Mouse (Mus musculus): Measurements from ENCODE around the gene Nsf. TPM values are rescaled to one million over a fixed set of nuclear protein-coding genes. Genes with fewer than 3 reads are reported as not detected.

Gene Nsf
- polyA plus RNA-seq, 1 experiment from 2014 or later: 26.8 TPM

- WGBS: 23% methylated on average over 9 of the region's 9 CpGs
- no peak overlapping the region for H3K27ac ChIP-seq (replicated peaks in 1 of 2; ENCODE audit: control insufficient read depth in 1 of 2, insufficient read depth in 1 of 2, low read depth in 2 of 2, low read length in 2 of 2)
- H3K27me3 ChIP-seq (ENCODE audit: control insufficient read depth, insufficient read depth, low read length): peaks cover 22% of the 10 kb centered on the region
- no peaks in the 10 kb centered on the region for H3K9me3 ChIP-seq (ENCODE audit: control insufficient read depth, low read length)
- no peak for ATAC-seq (ENCODE audit: insufficient number of reproducible peaks, insufficient read depth, low FRiP score, low read depth)
- no peak overlapping the region for H3K9ac ChIP-seq (ENCODE audit: low read length)
- H3K36me3 ChIP-seq (ENCODE audit: control insufficient read depth, insufficient read depth, low read length): no peaks in the 10 kb centered on the region
- no peaks in the 10 kb centered on the region for H3K4me1 ChIP-seq (ENCODE audit: control insufficient read depth in 2 of 2, insufficient read depth in 2 of 2, low read length in 2 of 2)
- H3K4me3 ChIP-seq (ENCODE audit: control insufficient read depth in 1 of 2, insufficient read depth in 1 of 2, low read depth in 1 of 2, low read length in 2 of 2): no peak overlapping the region
- no peak overlapping the region for H3K4me2 ChIP-seq (ENCODE audit: low read length)
These were observed 152.7 kb downstream of the Nsf start for GRCm38 (mm10) chr11:103801128-103801527.

GRCm38 (mm10) chr11:103789951-103790350 lies 163.9 kb downstream of the Nsf start:
- Histone ChIP-seq H3K9ac (ENCODE audit: low read length) (no peak overlapping the region), H3K4me2 (ENCODE audit: low read length) (no peak overlapping the region), H3K4me3 (ENCODE audit: control insufficient read depth in 1 of 2, insufficient read depth in 1 of 2, low read depth in 1 of 2, low read length in 2 of 2) (no peak overlapping the region), H3K9me3 (ENCODE audit: control insufficient read depth, low read length) (no peaks in the 10 kb centered on the region), H3K27ac (replicated peaks in 1 of 2; ENCODE audit: control insufficient read depth in 1 of 2, insufficient read depth in 1 of 2, low read depth in 2 of 2, low read length in 2 of 2) (no peak overlapping the region), H3K36me3 (ENCODE audit: control insufficient read depth, insufficient read depth, low read length) (no peaks in the 10 kb centered on the region), H3K27me3 (ENCODE audit: control insufficient read depth, insufficient read depth, low read length) (peaks cover 37% of the 10 kb centered on the region), H3K4me1 (ENCODE audit: control insufficient read depth in 2 of 2, insufficient read depth in 2 of 2, low read length in 2 of 2) (no peaks in the 10 kb centered on the region)
- ATAC-seq (ENCODE audit: insufficient number of reproducible peaks, insufficient read depth, low FRiP score, low read depth): no peak
- 54% methylated on average over 5 of the region's 5 CpGs for WGBS

GRCm38 (mm10) chr11:103780152-103780551 lies 173.7 kb downstream of the Nsf start:
- no peaks in the 10 kb centered on the region for H3K9me3 ChIP-seq (ENCODE audit: control insufficient read depth, low read length)
- H3K4me1 ChIP-seq (ENCODE audit: control insufficient read depth in 2 of 2, insufficient read depth in 2 of 2, low read length in 2 of 2): peaks cover 0 to 4% of the 10 kb centered on the region in 2 experiments; a peak in 1 of 4 replicates
- ATAC-seq (ENCODE audit: insufficient number of reproducible peaks, insufficient read depth, low FRiP score, low read depth): no peak
- H3K9ac ChIP-seq (ENCODE audit: low read length): no peak overlapping the region
- no peaks in the 10 kb centered on the region for H3K36me3 ChIP-seq (ENCODE audit: control insufficient read depth, insufficient read depth, low read length)
- peaks cover 51% of the 10 kb centered on the region for H3K27me3 ChIP-seq (ENCODE audit: control insufficient read depth, insufficient read depth, low read length)
- 54% methylated on average over 9 of the region's 9 CpGs for WGBS
- H3K27ac ChIP-seq (replicated peaks in 1 of 2; ENCODE audit: control insufficient read depth in 1 of 2, insufficient read depth in 1 of 2, low read depth in 2 of 2, low read length in 2 of 2): no peak overlapping the region
- H3K4me2 ChIP-seq (ENCODE audit: low read length): no peak overlapping the region
- H3K4me3 ChIP-seq (ENCODE audit: control insufficient read depth in 1 of 2, insufficient read depth in 1 of 2, low read depth in 1 of 2, low read length in 2 of 2): no peak overlapping the region

GRCm38 (mm10) chr11:103774228-103774530 lies 179.7 kb downstream of the Nsf start:
- Histone ChIP-seq H3K9ac (ENCODE audit: low read length) (no peak overlapping the region), H3K4me3 (ENCODE audit: control insufficient read depth in 1 of 2, insufficient read depth in 1 of 2, low read depth in 1 of 2, low read length in 2 of 2) (peak overlapping the region in 1 of 2 experiments; percentile 32; a peak in 3 of 4 replicates), H3K36me3 (ENCODE audit: control insufficient read depth, insufficient read depth, low read length) (no peaks in the 10 kb centered on the region), H3K9me3 (ENCODE audit: control insufficient read depth, low read length) (no peaks in the 10 kb centered on the region), H3K27ac (replicated peaks in 1 of 2; ENCODE audit: control insufficient read depth in 1 of 2, insufficient read depth in 1 of 2, low read depth in 2 of 2, low read length in 2 of 2) (no peak overlapping the region), H3K4me1 (ENCODE audit: control insufficient read depth in 2 of 2, insufficient read depth in 2 of 2, low read length in 2 of 2) (peaks cover 2 to 13% of the 10 kb centered on the region in 2 experiments; a peak in 3 of 4 replicates), H3K4me2 (ENCODE audit: low read length) (peak overlapping the region; percentile 58), H3K27me3 (ENCODE audit: control insufficient read depth, insufficient read depth, low read length) (peaks cover 93% of the 10 kb centered on the region)
- under 1% methylated on average over 19 of the region's 19 CpGs for whole genome bisulfite sequencing
- ATAC-seq (ENCODE audit: insufficient number of reproducible peaks, insufficient read depth, low FRiP score, low read depth): no peak

GRCm38 (mm10) chr11:103773387-103774227 lies 180.2 kb downstream of the Nsf start, which contains the start of gene Wnt3:
Wnt3 (plus strand) TSS chr11:103774150.
- Histone ChIP-seq H3K9ac (ENCODE audit: low read length) (0 out of 2 replicates have a peak within 1 kb of the TSS, but pooled peaks have one; percentile 8), H3K9me3 (ENCODE audit: control insufficient read depth, low read length) (no peaks in the 10 kb centered on the region), H3K4me2 (ENCODE audit: low read length) (peak within 1 kb of the TSS; percentile 58), H3K36me3 (ENCODE audit: control insufficient read depth, insufficient read depth, low read length) (no peaks in the 10 kb centered on the region), H3K4me3 (ENCODE audit: control insufficient read depth in 1 of 2, insufficient read depth in 1 of 2, low read depth in 1 of 2, low read length in 2 of 2) (peak within 1 kb of the TSS; percentile 0 to 32; a peak in 3 of 4 replicates), H3K27me3 (ENCODE audit: control insufficient read depth, insufficient read depth, low read length) (peaks cover 97% of the 10 kb centered on the region), H3K27ac (replicated peaks in 1 of 2; ENCODE audit: control insufficient read depth in 1 of 2, insufficient read depth in 1 of 2, low read depth in 2 of 2, low read length in 2 of 2) (no peak within 1 kb of the TSS), H3K4me1 (ENCODE audit: control insufficient read depth in 2 of 2, insufficient read depth in 2 of 2, low read length in 2 of 2) (peaks cover 2 to 13% of the 10 kb centered on the region in 2 experiments; a peak in 3 of 4 replicates)
- ATAC-seq (ENCODE audit: insufficient number of reproducible peaks, insufficient read depth, low FRiP score, low read depth): no peak
- WGBS: under 1% methylated on average over 60 of the region's 60 CpGs

GRCm38 (mm10) chr11:103772505-103773386 lies 181.1 kb downstream of the Nsf start:
- WGBS: 2% methylated on average over 23 of the region's 23 CpGs

More at GRCm38 (mm10) chr11:103772505-103773386, 181.1 kb downstream of the Nsf start:
- ATAC-seq (ENCODE audit: insufficient number of reproducible peaks, insufficient read depth, low FRiP score, low read depth): no peak
- Histone ChIP-seq H3K9me3 (ENCODE audit: control insufficient read depth, low read length) (no peaks in the 10 kb centered on the region), H3K9ac (ENCODE audit: low read length) (0 out of 2 replicates have a peak overlapping the region, but pooled peaks have one; percentile 8), H3K4me1 (ENCODE audit: control insufficient read depth in 2 of 2, insufficient read depth in 2 of 2, low read length in 2 of 2) (peaks cover 2 to 13% of the 10 kb centered on the region in 2 experiments; a peak in 3 of 4 replicates), H3K36me3 (ENCODE audit: control insufficient read depth, insufficient read depth, low read length) (no peaks in the 10 kb centered on the region), H3K4me2 (ENCODE audit: low read length) (peak overlapping the region; percentile 58), H3K27me3 (ENCODE audit: control insufficient read depth, insufficient read depth, low read length) (peaks cover 95% of the 10 kb centered on the region), H3K27ac (replicated peaks in 1 of 2; ENCODE audit: control insufficient read depth in 1 of 2, insufficient read depth in 1 of 2, low read depth in 2 of 2, low read length in 2 of 2) (no peak overlapping the region), H3K4me3 (ENCODE audit: control insufficient read depth in 1 of 2, insufficient read depth in 1 of 2, low read depth in 1 of 2, low read length in 2 of 2) (peak overlapping the region in 1 of 2 experiments; percentile 32; a peak in 2 of 4 replicates)
